Mouse (Mus musculus): Measurements from ENCODE around the gene Twf2. TPM values are rescaled to one million over a fixed set of nuclear protein-coding genes. Genes with fewer than 3 reads are reported as not detected.

Twf2 gene
- polyA plus RNA-seq, 1 experiment from 2014 or later, result 45.5 TPM

- Histone ChIP-seq H3K4me1 (ENCODE audit: control insufficient read depth in 2 of 2, insufficient read depth in 2 of 2, low read length in 2 of 2) (peaks cover 0 to 29% of the 10 kb centered on the region in 2 experiments; a peak in 2 of 4 replicates), H3K27ac (replicated peaks in 1 of 2; ENCODE audit: control insufficient read depth in 1 of 2, insufficient read depth in 1 of 2, low read depth in 2 of 2, low read length in 2 of 2) (no peak overlapping the region), H3K4me3 (ENCODE audit: control insufficient read depth in 1 of 2, insufficient read depth in 1 of 2, low read depth in 1 of 2, low read length in 2 of 2) (no peak overlapping the region), H3K4me2 (ENCODE audit: low read length) (no peak overlapping the region), H3K27me3 (ENCODE audit: control insufficient read depth, insufficient read depth, low read length) (no peaks in the 10 kb centered on the region), H3K9me3 (ENCODE audit: control insufficient read depth, low read length) (no peaks in the 10 kb centered on the region), H3K36me3 (ENCODE audit: control insufficient read depth, insufficient read depth, low read length) (peaks cover 86% of the 10 kb centered on the region), H3K9ac (ENCODE audit: low read length) (no peak overlapping the region)
- no peak for ATAC-seq (ENCODE audit: insufficient number of reproducible peaks, insufficient read depth, low FRiP score, low read depth)
- WGBS, result 60% methylated on average over 2 of the region's 2 CpGs
These were observed 23.5 kb upstream of the Twf2 start for GRCm38 (mm10) chr9:106179454-106179853.

GRCm38 (mm10) chr9:106179964-106180363 is 22.9 kb upstream of the Twf2 start:
- ATAC-seq (ENCODE audit: insufficient number of reproducible peaks, insufficient read depth, low FRiP score, low read depth), result no peak
- Histone ChIP-seq H3K4me2 (ENCODE audit: low read length) (no peak overlapping the region), H3K9ac (ENCODE audit: low read length) (no peak overlapping the region), H3K27ac (replicated peaks in 1 of 2; ENCODE audit: control insufficient read depth in 1 of 2, insufficient read depth in 1 of 2, low read depth in 2 of 2, low read length in 2 of 2) (no peak overlapping the region), H3K27me3 (ENCODE audit: control insufficient read depth, insufficient read depth, low read length) (no peaks in the 10 kb centered on the region), H3K4me1 (ENCODE audit: control insufficient read depth in 2 of 2, insufficient read depth in 2 of 2, low read length in 2 of 2) (peaks cover 0 to 25% of the 10 kb centered on the region in 2 experiments; a peak in 2 of 4 replicates), H3K4me3 (ENCODE audit: control insufficient read depth in 1 of 2, insufficient read depth in 1 of 2, low read depth in 1 of 2, low read length in 2 of 2) (no peak overlapping the region), H3K36me3 (ENCODE audit: control insufficient read depth, insufficient read depth, low read length) (peaks cover 91% of the 10 kb centered on the region), H3K9me3 (ENCODE audit: control insufficient read depth, low read length) (no peaks in the 10 kb centered on the region)
- WGBS, result 94% methylated on average over 3 of the region's 3 CpGs

GRCm38 (mm10) chr9:106182146-106182545 is 20.8 kb upstream of the Twf2 start:
- Histone ChIP-seq H3K36me3 (ENCODE audit: control insufficient read depth, insufficient read depth, low read length) (peaks cover 99% of the 10 kb centered on the region), H3K27me3 (ENCODE audit: control insufficient read depth, insufficient read depth, low read length) (no peaks in the 10 kb centered on the region), H3K4me2 (ENCODE audit: low read length) (no peak overlapping the region), H3K9ac (ENCODE audit: low read length) (no peak overlapping the region), H3K9me3 (ENCODE audit: control insufficient read depth, low read length) (no peaks in the 10 kb centered on the region), H3K4me3 (ENCODE audit: control insufficient read depth in 1 of 2, insufficient read depth in 1 of 2, low read depth in 1 of 2, low read length in 2 of 2) (no peak overlapping the region), H3K4me1 (ENCODE audit: control insufficient read depth in 2 of 2, insufficient read depth in 2 of 2, low read length in 2 of 2) (peaks cover 0 to 14% of the 10 kb centered on the region in 2 experiments; a peak in 1 of 4 replicates), H3K27ac (replicated peaks in 1 of 2; ENCODE audit: control insufficient read depth in 1 of 2, insufficient read depth in 1 of 2, low read depth in 2 of 2, low read length in 2 of 2) (no peak overlapping the region)
- WGBS, result 94% methylated on average over 4 of the region's 4 CpGs
- no peak for ATAC-seq (ENCODE audit: insufficient number of reproducible peaks, insufficient read depth, low FRiP score, low read depth)

- Histone ChIP-seq H3K4me2 (ENCODE audit: low read length) (no peak overlapping the region), H3K9ac (ENCODE audit: low read length) (no peak overlapping the region), H3K4me1 (ENCODE audit: control insufficient read depth in 2 of 2, insufficient read depth in 2 of 2, low read length in 2 of 2) (peaks cover 0 to 4% of the 10 kb centered on the region in 2 experiments; a peak in 1 of 4 replicates), H3K36me3 (ENCODE audit: control insufficient read depth, insufficient read depth, low read length) (peaks cover 99% of the 10 kb centered on the region), H3K27ac (replicated peaks in 1 of 2; ENCODE audit: control insufficient read depth in 1 of 2, insufficient read depth in 1 of 2, low read depth in 2 of 2, low read length in 2 of 2) (no peak overlapping the region), H3K27me3 (ENCODE audit: control insufficient read depth, insufficient read depth, low read length) (no peaks in the 10 kb centered on the region), H3K9me3 (ENCODE audit: control insufficient read depth, low read length) (no peaks in the 10 kb centered on the region), H3K4me3 (ENCODE audit: control insufficient read depth in 1 of 2, insufficient read depth in 1 of 2, low read depth in 1 of 2, low read length in 2 of 2) (no peak overlapping the region)
- 90% methylated on average over 5 of the region's 5 CpGs for WGBS
- no peak for ATAC-seq (ENCODE audit: insufficient number of reproducible peaks, insufficient read depth, low FRiP score, low read depth)
These were observed 18.9 kb upstream of the Twf2 start for GRCm38 (mm10) chr9:106183996-106184395.

GRCm38 (mm10) chr9:106191355-106191754 is 11.6 kb upstream of the Twf2 start:
- Histone ChIP-seq H3K4me2 (ENCODE audit: low read length) (no peak overlapping the region), H3K36me3 (ENCODE audit: control insufficient read depth, insufficient read depth, low read length) (peaks cover 96% of the 10 kb centered on the region), H3K27ac (replicated peaks in 1 of 2; ENCODE audit: control insufficient read depth in 1 of 2, insufficient read depth in 1 of 2, low read depth in 2 of 2, low read length in 2 of 2) (no peak overlapping the region), H3K27me3 (ENCODE audit: control insufficient read depth, insufficient read depth, low read length) (no peaks in the 10 kb centered on the region), H3K4me1 (ENCODE audit: control insufficient read depth in 2 of 2, insufficient read depth in 2 of 2, low read length in 2 of 2) (no peaks in the 10 kb centered on the region), H3K4me3 (ENCODE audit: control insufficient read depth in 1 of 2, insufficient read depth in 1 of 2, low read depth in 1 of 2, low read length in 2 of 2) (no peak overlapping the region), H3K9me3 (ENCODE audit: control insufficient read depth, low read length) (no peaks in the 10 kb centered on the region), H3K9ac (ENCODE audit: low read length) (no peak overlapping the region)
- ATAC-seq (ENCODE audit: insufficient number of reproducible peaks, insufficient read depth, low FRiP score, low read depth), result no peak
- WGBS, result 81% methylated on average over 1 of the region's 1 CpGs

- H3K4me1 ChIP-seq (ENCODE audit: control insufficient read depth in 2 of 2, insufficient read depth in 2 of 2, low read length in 2 of 2), result no peaks in the 10 kb centered on the region
- peaks cover 95% of the 10 kb centered on the region for H3K36me3 ChIP-seq (ENCODE audit: control insufficient read depth, insufficient read depth, low read length)
- H3K4me3 ChIP-seq (ENCODE audit: control insufficient read depth in 1 of 2, insufficient read depth in 1 of 2, low read depth in 1 of 2, low read length in 2 of 2), result no peak overlapping the region
- no peak overlapping the region for H3K27ac ChIP-seq (replicated peaks in 1 of 2; ENCODE audit: control insufficient read depth in 1 of 2, insufficient read depth in 1 of 2, low read depth in 2 of 2, low read length in 2 of 2)
- H3K9me3 ChIP-seq (ENCODE audit: control insufficient read depth, low read length), result no peaks in the 10 kb centered on the region
- no peak for ATAC-seq (ENCODE audit: insufficient number of reproducible peaks, insufficient read depth, low FRiP score, low read depth)
- H3K4me2 ChIP-seq (ENCODE audit: low read length), result no peak overlapping the region
- no peaks in the 10 kb centered on the region for H3K27me3 ChIP-seq (ENCODE audit: control insufficient read depth, insufficient read depth, low read length)
- H3K9ac ChIP-seq (ENCODE audit: low read length), result no peak overlapping the region
- WGBS, result 92% methylated on average over 8 of the region's 8 CpGs
These were observed 10.9 kb upstream of the Twf2 start for GRCm38 (mm10) chr9:106192024-106192423.

GRCm38 (mm10) chr9:106192998-106193397 is 9.9 kb upstream of the Twf2 start:
- H3K4me3 ChIP-seq (ENCODE audit: control insufficient read depth in 1 of 2, insufficient read depth in 1 of 2, low read depth in 1 of 2, low read length in 2 of 2), result no peak overlapping the region
- 100% methylated on average over 1 of the region's 1 CpGs for WGBS
- no peak for ATAC-seq (ENCODE audit: insufficient number of reproducible peaks, insufficient read depth, low FRiP score, low read depth)

More at GRCm38 (mm10) chr9:106192998-106193397, 9.9 kb upstream of the Twf2 start:
- no peak overlapping the region for H3K9ac ChIP-seq (ENCODE audit: low read length)
- no peaks in the 10 kb centered on the region for H3K9me3 ChIP-seq (ENCODE audit: control insufficient read depth, low read length)
- no peak overlapping the region for H3K4me2 ChIP-seq (ENCODE audit: low read length)
- H3K4me1 ChIP-seq (ENCODE audit: control insufficient read depth in 2 of 2, insufficient read depth in 2 of 2, low read length in 2 of 2), result no peaks in the 10 kb centered on the region
- no peak overlapping the region for H3K27ac ChIP-seq (replicated peaks in 1 of 2; ENCODE audit: control insufficient read depth in 1 of 2, insufficient read depth in 1 of 2, low read depth in 2 of 2, low read length in 2 of 2)
- H3K27me3 ChIP-seq (ENCODE audit: control insufficient read depth, insufficient read depth, low read length), result no peaks in the 10 kb centered on the region
- H3K36me3 ChIP-seq (ENCODE audit: control insufficient read depth, insufficient read depth, low read length), result peaks cover 85% of the 10 kb centered on the region

Measured in heart, embryonic 14.5 days (tissue).